Mouse (Mus musculus): ENCODE results near the gene Hook2. TPM values are rescaled to one million over a fixed set of nuclear protein-coding genes. Genes with fewer than 3 reads are reported as not detected.

The Hook2 gene
- total and polyA plus RNA-seq, 2 experiments from 2014 or later, result 21.4 to 40.1 TPM

DNA sequence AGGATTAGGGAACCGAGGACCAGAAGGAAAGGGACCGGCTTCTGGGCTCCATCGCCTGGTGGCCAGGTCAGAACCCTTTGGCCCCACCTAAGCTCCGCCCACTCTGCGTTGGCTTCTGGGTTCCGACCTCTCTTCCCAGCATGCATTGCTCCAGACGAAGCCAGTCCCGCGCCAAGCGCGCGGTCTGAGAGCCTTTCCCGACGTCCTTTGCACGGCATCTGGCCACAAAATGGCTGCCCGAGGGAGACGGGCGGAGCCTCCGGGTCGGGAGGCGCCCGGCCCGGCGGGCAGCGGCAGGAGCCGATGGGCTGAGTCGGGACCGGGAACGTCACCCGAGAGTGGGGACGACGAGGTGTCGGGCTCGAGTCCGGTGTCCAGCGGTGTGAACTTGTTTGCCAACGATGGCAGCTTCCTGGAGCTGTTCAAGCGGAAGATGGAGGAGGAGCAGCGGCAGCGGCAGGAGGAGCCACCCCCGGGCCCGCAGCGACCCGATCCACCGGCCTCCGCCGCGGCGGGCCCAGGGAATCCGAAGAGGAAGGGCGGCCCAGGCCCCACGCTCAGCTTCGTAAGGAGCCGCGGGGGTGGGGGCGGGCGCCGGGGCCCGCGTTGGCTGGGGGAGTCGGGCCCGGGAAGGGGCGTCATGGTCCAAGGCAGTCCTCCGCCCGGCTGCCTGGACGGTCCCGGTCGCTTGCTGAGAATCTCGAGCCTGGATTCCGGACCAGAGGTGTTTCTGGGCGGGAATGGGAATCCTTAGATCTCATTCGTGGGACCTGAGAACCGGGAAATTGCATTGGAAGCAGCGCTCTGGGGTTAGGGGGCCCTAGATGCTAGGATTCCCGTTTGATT is 36.5 kb downstream of the Hook2 start, which contains the start of gene Trir:
Gene Trir (plus strand): TSS at position 154 of the 846 bp plus-strand sequence.
- under 1% methylated on average over 70 of the region's 75 CpGs for WGBS
- Histone ChIP-seq H3K9ac (replicated peaks; ENCODE audit: low read length, poor library complexity, severe bottlenecking) (peak within 1 kb of the TSS; percentile 99), H3K4me3 (ENCODE audit: low read depth, low read length) (peak within 1 kb of the TSS; percentile 98), H3K4me1 (ENCODE audit: insufficient read depth, low read length) (peaks cover 11% of the 10 kb centered on the region), H3K4me2 (ENCODE audit: low read depth, low read length, poor library complexity, severe bottlenecking) (peak within 1 kb of the TSS; percentile 92), H3K36me3 (ENCODE audit: insufficient read depth, low read length) (peaks cover 27% of the 10 kb centered on the region), H3K27me3 (ENCODE audit: insufficient read depth, low read length) (no peaks in the 10 kb centered on the region), H3K9me3 (ENCODE audit: low read length) (no peaks in the 10 kb centered on the region), H3K27ac (ENCODE audit: low read depth, low read length) (peak within 1 kb of the TSS; percentile 94)
- DNase-seq (ENCODE audit: low spot score), result peak; percentile 98
- TF ChIP-seq CTCF (IDR thresholded peaks at IDR 0.05), result no peak
- ATAC-seq (ENCODE audit: low FRiP score), result peak; percentile 74

DNA sequence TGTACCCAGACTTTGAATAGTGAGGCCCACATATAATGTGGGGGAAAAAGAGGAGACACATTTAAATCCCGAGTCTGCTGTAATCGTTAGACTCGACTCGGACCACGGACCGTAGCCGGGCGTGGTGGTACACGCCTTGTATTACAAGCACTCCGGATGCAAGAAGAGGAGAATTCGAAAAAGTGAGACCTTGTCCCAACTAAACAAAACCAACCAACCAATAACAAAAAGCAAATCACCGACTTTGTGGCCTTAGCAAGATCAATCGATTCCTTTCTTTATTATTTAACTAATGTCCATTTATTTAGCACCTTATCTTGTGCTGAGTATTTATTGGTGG is 37.1 kb downstream of the Hook2 start:
- peak overlapping the region; percentile 94 for H3K27ac ChIP-seq (ENCODE audit: low read depth, low read length)
- ATAC-seq (ENCODE audit: low FRiP score) (no peak), DNase-seq (ENCODE audit: low spot score) (no peak)
- H3K9me3 ChIP-seq (ENCODE audit: low read length), result no peaks in the 10 kb centered on the region
- H3K4me2 ChIP-seq (ENCODE audit: low read depth, low read length, poor library complexity, severe bottlenecking), result peak overlapping the region; percentile 92
- H3K36me3 ChIP-seq (ENCODE audit: insufficient read depth, low read length), result peaks cover 26% of the 10 kb centered on the region
- 1% methylated on average over 13 of the region's 13 CpGs for WGBS
- TF ChIP-seq CTCF (IDR thresholded peaks at IDR 0.05), result no peak
- peak overlapping the region; percentile 99 for H3K9ac ChIP-seq (replicated peaks; ENCODE audit: low read length, poor library complexity, severe bottlenecking)
- H3K4me3 ChIP-seq (ENCODE audit: low read depth, low read length), result peak overlapping the region; percentile 98
- peaks cover 11% of the 10 kb centered on the region for H3K4me1 ChIP-seq (ENCODE audit: insufficient read depth, low read length)
- no peaks in the 10 kb centered on the region for H3K27me3 ChIP-seq (ENCODE audit: insufficient read depth, low read length)

DNA sequence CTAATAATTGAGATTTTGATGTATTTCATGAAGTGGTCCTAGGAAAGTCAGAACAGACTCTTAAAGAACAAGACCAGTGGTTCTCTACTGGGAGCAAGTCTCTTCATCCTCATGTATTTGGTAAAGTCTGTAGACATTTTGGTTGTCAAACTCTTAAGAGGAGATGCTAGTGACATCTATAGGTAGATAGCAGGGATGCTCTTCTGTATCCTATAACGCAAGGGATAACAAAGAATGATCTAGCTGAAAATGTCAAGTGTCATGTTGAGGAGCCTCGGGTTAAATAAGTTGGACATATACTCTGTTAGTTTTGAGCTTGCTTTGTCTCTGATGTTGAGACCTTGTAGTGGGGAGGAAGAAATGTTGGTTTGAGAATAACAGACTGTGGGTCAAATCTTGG is 37.5 kb downstream of the Hook2 start:
- peak; percentile 31 for DNase-seq (ENCODE audit: low spot score)
- Histone ChIP-seq H3K9me3 (ENCODE audit: low read length) (no peaks in the 10 kb centered on the region), H3K36me3 (ENCODE audit: insufficient read depth, low read length) (peaks cover 26% of the 10 kb centered on the region), H3K27me3 (ENCODE audit: insufficient read depth, low read length) (no peaks in the 10 kb centered on the region), H3K27ac (ENCODE audit: low read depth, low read length) (0 out of 2 replicates have a peak overlapping the region, but pooled peaks have one; percentile 18), H3K4me1 (ENCODE audit: insufficient read depth, low read length) (peaks cover 11% of the 10 kb centered on the region), H3K4me2 (ENCODE audit: low read depth, low read length, poor library complexity, severe bottlenecking) (peak overlapping the region; percentile 92), H3K9ac (replicated peaks; ENCODE audit: low read length, poor library complexity, severe bottlenecking) (peak overlapping the region; percentile 99), H3K4me3 (ENCODE audit: low read depth, low read length) (peak overlapping the region; percentile 98)
- peak; percentile 58 for TF ChIP-seq CTCF (IDR thresholded peaks at IDR 0.05)
- no peak for ATAC-seq (ENCODE audit: low FRiP score)
- 19% methylated on average over 2 of the region's 2 CpGs for WGBS

DNA sequence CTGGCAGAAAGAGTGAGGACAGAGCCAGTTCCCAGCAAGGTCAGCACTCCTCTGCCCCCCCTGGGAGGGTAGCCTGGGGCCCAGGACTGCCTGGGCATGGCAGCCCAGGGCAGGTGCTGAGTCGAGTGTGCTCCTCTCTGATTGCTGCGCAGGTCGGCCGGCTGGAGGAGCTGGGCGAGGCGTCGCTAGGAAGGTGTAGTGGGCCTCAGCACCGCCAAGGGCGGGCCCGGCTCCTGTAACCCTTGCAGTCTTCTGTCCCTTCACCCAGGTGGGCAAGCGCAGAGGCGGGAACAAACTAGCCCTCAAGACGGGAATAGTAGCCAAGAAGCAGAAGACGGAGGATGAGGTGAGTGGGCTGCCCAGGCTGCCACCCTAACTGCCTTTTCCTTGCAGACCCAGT is 38.9 kb downstream of the Hook2 start:
- Histone ChIP-seq H3K9me3 (ENCODE audit: low read length) (no peaks in the 10 kb centered on the region), H3K4me3 (ENCODE audit: low read depth, low read length) (no peak overlapping the region), H3K4me1 (ENCODE audit: insufficient read depth, low read length) (peaks cover 7% of the 10 kb centered on the region), H3K4me2 (ENCODE audit: low read depth, low read length, poor library complexity, severe bottlenecking) (no peak overlapping the region), H3K27ac (ENCODE audit: low read depth, low read length) (no peak overlapping the region), H3K36me3 (ENCODE audit: insufficient read depth, low read length) (peaks cover 23% of the 10 kb centered on the region), H3K9ac (replicated peaks; ENCODE audit: low read length, poor library complexity, severe bottlenecking) (no peak overlapping the region; the same call in 1 of the 2 replicates), H3K27me3 (ENCODE audit: insufficient read depth, low read length) (no peaks in the 10 kb centered on the region)
- no peak for TF ChIP-seq CTCF (IDR thresholded peaks at IDR 0.05)
- WGBS, result 93% methylated on average over 14 of the region's 14 CpGs
- ATAC-seq (ENCODE audit: low FRiP score), result no peak
- no peak for DNase-seq (ENCODE audit: low spot score)

DNA sequence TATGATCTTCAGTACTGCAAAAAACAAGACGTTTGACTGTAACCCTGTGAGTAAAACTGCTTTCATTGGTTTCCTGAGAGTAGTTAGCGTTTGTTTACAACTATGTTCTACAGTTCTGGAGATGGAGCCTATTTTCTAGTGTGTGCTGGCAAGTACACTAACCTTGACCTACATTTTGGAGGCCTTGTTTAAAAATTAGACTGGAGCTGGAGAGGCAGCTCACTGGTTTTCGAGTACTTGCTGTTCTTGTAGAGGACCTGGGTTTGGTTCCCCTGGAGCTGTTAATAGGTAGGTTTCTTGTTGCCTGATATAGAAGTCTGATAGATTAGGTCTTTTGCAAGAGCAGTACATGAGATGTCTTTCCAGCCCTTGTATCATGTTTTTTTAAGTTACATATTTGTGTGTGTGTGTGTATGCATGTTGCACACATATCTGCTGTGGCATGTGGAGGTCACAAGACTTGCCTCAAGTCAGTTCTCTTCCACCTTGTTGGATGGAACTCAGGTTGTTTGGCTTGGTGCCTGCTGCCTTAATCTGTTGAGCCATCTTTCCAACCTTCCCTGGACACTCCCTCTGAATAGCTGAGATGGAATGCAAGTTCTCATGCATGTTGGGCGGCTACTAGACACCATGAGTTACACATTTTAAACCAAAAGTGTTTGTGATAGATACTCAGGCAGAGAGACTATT is 42.4 kb downstream of the Hook2 start:
- Histone ChIP-seq H3K36me3 (ENCODE audit: insufficient read depth, low read length) (peaks cover 23% of the 10 kb centered on the region), H3K4me1 (ENCODE audit: insufficient read depth, low read length) (peaks cover 7% of the 10 kb centered on the region), H3K9me3 (ENCODE audit: low read length) (no peaks in the 10 kb centered on the region), H3K4me2 (ENCODE audit: low read depth, low read length, poor library complexity, severe bottlenecking) (no peak overlapping the region), H3K4me3 (ENCODE audit: low read depth, low read length) (no peak overlapping the region), H3K9ac (replicated peaks; ENCODE audit: low read length, poor library complexity, severe bottlenecking) (no peak overlapping the region), H3K27me3 (ENCODE audit: insufficient read depth, low read length) (no peaks in the 10 kb centered on the region), H3K27ac (ENCODE audit: low read depth, low read length) (no peak overlapping the region)
- TF ChIP-seq CTCF (IDR thresholded peaks at IDR 0.05), result no peak
- ATAC-seq (ENCODE audit: low FRiP score) (no peak), DNase-seq (ENCODE audit: low spot score) (no peak)
- 89% methylated on average over 4 of the region's 4 CpGs for WGBS

DNA sequence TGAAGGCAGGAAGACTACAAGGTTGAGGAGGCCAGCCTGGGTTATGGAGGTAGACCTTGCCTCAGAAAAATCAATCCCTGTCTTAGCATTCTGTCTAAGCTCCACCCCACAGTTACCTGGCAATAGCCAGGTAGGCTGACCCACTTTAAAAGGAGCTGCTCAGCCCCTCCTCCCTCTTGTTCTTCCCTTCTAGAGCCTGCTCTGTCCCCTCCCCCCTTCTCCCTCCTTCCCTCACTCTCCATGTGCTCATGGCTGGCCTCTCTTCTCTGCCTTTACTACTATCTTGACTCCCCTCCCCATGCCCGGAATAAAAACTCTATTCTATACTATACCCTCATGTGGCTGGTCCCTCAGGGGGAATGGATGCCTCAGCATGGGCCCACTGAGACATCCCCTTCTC is 43.5 kb downstream of the Hook2 start:
- 65% methylated on average over 1 of the region's 1 CpGs for WGBS
- no peaks in the 10 kb centered on the region for H3K9me3 ChIP-seq (ENCODE audit: low read length)
- ATAC-seq (ENCODE audit: low FRiP score) (no peak), DNase-seq (ENCODE audit: low spot score) (no peak)
- H3K4me3 ChIP-seq (ENCODE audit: low read depth, low read length), result no peak overlapping the region
- no peak overlapping the region for H3K9ac ChIP-seq (replicated peaks; ENCODE audit: low read length, poor library complexity, severe bottlenecking)
- no peaks in the 10 kb centered on the region for H3K27me3 ChIP-seq (ENCODE audit: insufficient read depth, low read length)
- peaks cover 5% of the 10 kb centered on the region; the same call in 1 of the 2 replicates for H3K4me1 ChIP-seq (ENCODE audit: insufficient read depth, low read length)
- no peak overlapping the region for H3K4me2 ChIP-seq (ENCODE audit: low read depth, low read length, poor library complexity, severe bottlenecking)
- no peak overlapping the region for H3K27ac ChIP-seq (ENCODE audit: low read depth, low read length)
- no peak for TF ChIP-seq CTCF (IDR thresholded peaks at IDR 0.05)
- peaks cover 23% of the 10 kb centered on the region for H3K36me3 ChIP-seq (ENCODE audit: insufficient read depth, low read length)

Measured in midbrain, postnatal 0 days (tissue).